Mouse (Mus musculus): ENCODE data around the gene Tmem207. TPM values are rescaled to one million over a fixed set of nuclear protein-coding genes. Genes with fewer than 3 reads are reported as not detected.

Tmem207 gene
- polyA plus RNA-seq (2012): not detected in 2 replicates

DNA sequence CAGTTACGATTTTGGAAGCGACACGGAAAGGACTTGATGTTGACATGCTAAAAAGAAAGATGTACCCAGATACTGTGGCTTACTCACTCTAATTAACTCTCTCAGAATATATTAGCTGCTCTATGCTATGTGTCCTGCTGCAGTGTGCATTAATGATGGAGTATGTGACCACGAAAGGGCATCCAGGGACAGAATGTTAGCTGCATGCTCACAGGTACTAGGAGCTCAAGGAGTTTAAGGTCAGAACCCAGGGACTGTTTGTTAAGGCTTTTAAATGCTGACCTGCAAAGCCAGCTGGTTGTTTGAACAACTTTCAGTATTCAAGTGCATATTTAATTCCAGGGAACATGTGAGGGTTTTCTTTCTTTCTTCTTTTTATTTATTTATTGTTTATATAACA lies at the start of gene Tmem207:
TSS of gene Tmem207 (minus strand) at position 101 of the 400 bp plus-strand sequence.
- TF ChIP-seq GATA1 (IDR thresholded peaks at IDR 0.05; ENCODE audit: low read length): no peak

DNA sequence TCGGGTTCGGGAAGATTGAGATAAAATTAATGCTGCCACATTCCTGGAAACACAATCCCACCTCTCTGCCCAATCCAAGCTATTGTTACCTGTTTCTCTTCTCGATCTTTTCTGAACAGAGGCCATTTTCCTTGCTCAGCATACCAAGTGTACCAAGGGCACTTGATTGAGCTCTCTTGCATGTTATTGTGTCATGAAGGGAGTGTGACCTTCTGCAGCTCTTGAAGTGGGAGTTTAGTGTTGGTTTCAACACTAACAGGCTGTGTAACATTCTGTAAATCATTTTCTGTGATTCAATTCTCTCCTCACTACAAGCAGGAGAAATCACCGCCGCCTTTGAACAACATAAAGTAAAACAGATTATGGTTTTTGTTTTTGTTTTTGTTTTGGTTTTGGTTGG lies 47.6 kb upstream of the Tmem207 start:
- TF ChIP-seq GATA1 (IDR thresholded peaks at IDR 0.05; ENCODE audit: low read length): no peak

DNA sequence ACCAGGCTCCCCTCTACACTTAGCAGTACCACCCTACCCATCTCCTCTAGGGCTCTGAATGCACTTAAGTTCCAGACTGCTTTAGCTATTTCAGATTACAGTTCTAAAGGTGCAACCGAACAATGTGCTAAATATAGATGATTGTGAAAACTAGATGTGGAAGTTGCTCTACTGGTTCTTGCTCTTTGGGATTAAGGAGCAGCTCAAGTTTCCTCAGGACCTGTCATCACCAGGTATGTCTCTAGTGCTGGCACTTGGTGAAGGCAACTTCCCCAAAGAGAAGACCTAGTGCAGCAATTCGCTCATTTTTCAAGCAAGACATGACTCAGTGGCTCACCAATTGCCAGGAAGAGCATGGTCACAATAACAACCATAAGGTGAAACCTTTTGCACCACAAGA lies 45.3 kb upstream of the Tmem207 start:
- TF ChIP-seq GATA1 (IDR thresholded peaks at IDR 0.05; ENCODE audit: low read length): no peak

DNA sequence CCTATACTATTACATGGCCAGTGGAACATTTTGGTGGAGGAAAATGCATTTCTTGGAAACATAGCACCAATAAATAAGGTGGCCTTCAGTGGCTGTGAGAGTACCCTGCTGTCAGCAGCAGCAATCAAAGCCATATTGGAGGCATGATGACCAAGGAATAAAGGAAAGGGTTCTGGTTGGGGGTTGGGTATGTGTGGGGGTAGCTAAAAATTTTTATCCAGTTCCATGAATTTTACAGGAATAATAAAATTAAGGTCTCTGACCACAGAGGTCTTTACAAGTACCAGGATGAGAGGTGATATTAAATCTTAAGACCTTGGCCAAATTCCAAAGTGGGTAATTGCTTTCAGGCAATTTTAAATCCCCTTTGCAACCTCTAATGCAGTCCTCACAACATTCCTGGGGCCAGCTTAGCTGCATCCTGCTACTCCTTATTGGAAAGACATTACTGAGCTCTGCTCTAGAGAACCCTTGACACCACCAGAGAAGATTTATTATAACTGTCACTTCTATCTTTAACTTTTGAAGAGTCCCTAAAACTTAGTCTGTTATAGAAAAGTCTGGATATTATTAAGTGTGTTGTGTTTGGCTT lies 42.9 kb upstream of the Tmem207 start:
- no peak for TF ChIP-seq GATA1 (IDR thresholded peaks at IDR 0.05; ENCODE audit: low read length)

DNA sequence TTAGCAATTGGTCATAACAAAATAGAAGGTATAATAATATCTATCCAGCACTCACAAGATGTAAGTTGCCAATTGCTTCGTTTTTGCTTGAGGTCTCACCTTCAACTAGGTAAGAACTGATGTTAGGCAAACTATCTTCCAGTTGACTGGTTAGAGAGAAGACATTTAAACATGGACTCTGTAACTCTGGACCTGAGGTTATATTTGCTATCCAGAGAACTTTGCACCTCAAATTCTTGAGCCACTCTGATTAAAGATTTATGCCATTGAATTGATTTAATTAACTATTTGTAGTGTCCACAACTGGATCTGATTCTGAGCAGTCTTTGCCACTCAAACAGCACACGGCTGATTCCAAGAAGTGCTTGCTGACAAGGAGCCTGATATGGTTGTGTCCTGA lies 36.2 kb upstream of the Tmem207 start:
- no peak for TF ChIP-seq GATA1 (IDR thresholded peaks at IDR 0.05; ENCODE audit: low read length)

DNA sequence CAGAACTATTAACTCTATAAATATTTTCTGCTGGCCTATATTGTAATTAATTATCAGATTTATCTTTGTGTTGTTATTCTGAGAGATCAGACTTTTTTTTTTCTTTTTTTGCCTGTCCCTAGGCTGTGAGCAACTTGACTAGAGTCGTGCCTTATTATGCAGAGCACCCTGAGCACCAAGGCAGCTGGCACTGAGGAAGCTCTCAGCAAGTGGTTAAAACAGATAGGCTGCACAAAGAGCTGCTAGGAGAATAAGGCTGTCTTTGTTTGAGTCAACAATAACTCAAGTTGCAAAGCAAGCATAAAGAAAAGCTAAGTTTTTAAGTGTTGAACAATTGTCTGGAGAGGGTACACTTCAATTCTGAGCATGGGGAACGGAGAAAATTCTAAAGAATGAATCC lies 35.2 kb upstream of the Tmem207 start:
- TF ChIP-seq GATA1 (IDR thresholded peaks at IDR 0.05; ENCODE audit: low read length): no peak

DNA sequence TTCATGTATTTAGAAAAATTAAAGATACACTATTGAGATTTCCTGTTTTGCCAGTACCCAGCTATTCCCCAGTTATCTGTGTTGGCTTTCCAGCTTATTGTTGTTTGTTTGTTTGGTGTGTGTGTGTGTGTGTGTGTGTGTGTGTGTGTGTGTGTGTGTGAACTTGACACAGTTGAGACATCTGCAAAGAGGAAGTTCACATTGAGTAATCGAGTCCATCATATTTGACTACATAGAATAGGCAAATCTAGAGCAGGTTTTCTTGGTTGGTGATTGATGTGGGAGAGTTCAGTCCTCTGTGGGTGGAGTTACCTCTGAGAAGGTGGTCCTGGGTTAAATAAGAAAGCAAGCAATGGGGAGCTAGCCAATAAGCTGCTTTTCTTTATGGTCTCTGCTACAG lies 32.2 kb upstream of the Tmem207 start:
- TF ChIP-seq GATA1 (IDR thresholded peaks at IDR 0.05; ENCODE audit: low read length): no peak

DNA sequence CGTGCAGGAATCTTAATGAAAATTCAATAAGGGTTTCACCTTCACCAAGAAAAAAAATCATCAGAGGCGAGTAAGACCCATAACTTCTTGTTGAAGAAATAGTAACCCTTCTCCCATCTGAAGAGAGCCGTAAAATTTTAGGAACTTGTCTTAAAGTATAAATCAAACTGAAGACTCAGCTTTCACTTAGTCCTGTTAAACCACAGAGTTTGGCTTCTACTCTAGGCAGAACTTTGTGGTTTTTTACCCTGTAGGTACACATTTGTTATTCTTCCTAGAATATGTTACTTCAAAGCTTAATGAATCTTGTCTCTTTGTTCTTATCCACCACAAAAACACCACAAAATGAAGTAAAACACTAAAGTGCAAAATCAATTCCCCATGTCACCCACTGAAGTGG lies 25.7 kb upstream of the Tmem207 start:
- TF ChIP-seq GATA1 (IDR thresholded peaks at IDR 0.05; ENCODE audit: low read length): no peak

DNA sequence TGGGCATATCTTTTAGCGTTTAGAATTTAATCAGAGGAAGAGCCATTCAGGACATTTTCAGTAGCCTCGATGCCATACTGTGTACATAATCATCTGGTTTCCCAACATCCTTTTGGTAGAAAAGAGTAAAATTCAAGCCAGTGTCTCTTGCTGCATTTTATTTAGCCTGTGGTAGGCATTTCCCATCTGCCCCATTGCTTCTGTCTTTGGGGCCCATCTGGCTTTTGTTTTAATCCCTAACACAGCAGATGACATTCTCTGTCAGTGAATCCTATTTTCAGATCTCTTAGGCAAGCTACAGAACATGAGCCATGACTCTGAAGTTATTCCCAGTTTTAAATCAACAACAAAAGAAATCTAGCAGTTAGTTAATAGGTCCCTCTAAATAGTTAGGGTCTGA lies 22.7 kb upstream of the Tmem207 start:
- no peak for TF ChIP-seq GATA1 (IDR thresholded peaks at IDR 0.05; ENCODE audit: low read length)

DNA sequence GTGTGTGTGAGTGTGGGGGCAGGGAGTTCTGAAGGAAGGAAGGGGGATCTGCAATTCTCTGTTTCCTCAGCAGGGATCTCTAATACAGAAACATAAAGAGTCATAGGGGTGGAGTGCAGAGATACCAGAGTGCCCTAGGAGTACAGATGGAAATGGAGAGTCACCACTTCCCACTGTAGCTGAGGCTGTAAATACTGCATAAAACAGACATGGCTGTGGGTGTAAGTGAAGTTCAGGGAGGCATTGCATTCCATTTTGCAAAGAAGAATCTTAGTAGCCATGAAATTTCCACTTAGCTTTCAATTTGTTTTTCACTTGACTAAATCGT lies 20.3 kb upstream of the Tmem207 start:
- TF ChIP-seq GATA1 (IDR thresholded peaks at IDR 0.05; ENCODE audit: low read length): no peak

DNA sequence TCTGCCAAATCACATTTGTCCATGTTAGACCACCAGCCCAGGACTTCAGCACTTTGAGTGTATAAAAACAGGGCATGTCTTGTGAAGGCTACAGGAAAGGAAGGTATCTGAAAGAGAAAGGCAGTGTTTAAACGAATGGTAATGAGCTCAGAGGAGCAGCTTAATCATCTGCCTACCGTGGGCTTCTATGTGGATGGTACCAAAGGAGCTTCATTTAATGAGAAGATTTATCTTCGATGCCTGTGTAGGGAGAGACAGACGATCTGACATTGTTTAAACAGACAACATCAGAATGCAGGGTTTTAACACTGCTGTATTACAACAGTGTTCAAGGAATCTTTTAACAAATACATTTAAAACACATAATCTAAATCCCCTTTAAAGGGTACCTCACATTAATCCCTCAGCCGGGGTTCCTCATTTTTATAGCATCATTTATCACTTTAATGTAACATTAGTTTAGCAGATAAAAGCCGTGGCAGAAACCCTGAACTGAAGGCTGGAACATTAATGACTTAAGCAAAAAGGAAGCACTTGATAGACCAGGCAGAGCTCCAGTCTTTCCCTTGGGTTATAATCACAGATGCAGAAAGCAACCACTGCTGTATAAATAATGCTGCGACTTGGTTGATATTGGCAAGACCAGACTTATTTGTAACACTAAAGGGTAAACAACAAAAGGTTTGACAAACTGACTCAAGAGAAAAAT lies 19.8 kb upstream of the Tmem207 start:
- no peak for TF ChIP-seq GATA1 (IDR thresholded peaks at IDR 0.05; ENCODE audit: low read length)

DNA sequence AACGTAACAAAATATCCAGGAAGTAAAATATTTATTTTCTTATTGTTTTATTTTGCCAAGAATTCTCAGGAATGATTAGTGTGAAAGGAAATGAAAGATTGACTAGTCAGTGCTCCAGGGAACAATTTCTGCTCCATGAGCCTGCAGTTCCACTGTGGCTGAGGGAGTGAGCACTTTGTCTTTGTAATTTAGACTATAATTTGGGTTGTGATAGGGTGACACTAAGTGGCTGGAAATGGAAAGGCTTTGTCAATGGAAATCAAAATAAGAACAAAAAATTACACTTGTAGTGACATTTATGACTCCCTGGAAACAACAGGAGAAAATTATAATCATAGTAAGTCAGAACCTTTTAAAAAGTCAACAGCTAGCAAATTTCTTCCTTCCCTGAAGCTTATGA lies 5.7 kb upstream of the Tmem207 start:
- TF ChIP-seq GATA1 (IDR thresholded peaks at IDR 0.05; ENCODE audit: low read length): no peak

DNA sequence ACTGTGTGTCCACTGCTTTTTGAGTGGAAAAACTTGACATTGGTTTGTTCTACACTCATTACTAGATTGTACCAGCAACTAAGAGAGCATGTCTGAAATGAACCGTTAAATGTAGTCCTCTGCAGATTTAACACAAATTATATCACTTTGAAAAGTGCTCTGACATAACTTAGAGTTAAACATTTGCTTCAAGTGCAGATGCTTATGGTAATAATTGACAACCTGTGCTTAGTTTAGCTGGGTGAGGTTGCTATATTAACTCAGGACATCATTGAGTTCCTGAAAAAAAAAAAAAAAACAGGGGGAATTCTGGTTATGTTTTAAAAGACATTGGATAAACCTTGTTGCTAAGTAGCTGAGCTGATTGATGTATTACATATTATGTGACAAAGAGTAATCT lies 3.9 kb upstream of the Tmem207 start:
- no peak for TF ChIP-seq GATA1 (IDR thresholded peaks at IDR 0.05; ENCODE audit: low read length)

DNA sequence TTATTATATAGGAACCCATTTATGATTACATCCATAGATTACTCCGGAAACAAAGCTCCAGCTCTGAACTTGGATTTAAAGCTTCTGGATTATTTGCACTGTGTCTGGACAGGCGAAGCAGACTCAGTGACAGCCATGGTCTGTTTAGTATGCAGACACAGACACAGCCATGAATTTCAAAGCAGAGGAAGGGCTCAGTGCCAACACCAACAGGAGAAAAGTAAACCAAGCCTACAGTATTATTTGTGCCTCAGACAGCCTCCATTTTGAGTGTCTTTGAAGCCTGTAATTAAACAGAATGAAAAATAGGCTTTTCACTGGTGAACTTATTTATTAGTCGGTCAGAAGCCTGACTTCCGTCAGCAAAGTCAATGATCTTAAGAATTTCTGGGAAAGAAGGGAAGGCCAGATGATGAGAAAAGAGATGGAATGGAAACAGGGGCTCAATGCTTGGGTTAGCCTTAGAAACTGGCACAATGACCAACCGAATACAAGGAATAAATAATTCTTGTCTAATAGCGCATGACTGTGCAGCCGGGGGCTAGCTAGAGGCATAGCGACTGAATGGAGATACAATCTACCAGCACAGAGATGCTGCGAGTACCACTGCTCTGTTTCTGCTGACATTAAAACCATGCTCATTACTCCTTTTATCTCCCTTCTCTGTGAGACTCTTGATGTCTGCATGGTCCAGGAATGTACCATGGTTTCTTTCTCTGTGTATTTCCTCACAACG lies 1.5 kb upstream of the Tmem207 start:
- no peak for TF ChIP-seq GATA1 (IDR thresholded peaks at IDR 0.05; ENCODE audit: low read length)

DNA sequence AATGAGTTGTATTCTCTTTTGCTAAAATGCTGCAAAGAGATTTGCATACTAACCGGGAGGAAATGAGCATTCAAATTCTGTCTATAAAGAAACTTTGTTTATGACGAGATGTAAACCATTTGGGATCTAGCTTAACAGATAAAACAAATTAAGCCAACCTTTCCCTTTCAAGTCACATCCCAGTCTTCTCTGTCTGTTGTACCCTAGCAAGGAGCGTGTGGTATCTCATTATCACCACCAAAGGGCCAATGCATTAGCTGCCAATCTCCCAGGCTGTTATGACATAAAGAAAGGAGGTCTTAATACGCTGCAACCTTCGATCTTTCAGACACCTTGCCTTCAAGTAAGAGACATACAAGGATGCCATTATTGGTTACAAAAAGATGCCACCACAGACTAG lies 737 bp downstream of the Tmem207 start:
- no peak for TF ChIP-seq GATA1 (IDR thresholded peaks at IDR 0.05; ENCODE audit: low read length)

DNA sequence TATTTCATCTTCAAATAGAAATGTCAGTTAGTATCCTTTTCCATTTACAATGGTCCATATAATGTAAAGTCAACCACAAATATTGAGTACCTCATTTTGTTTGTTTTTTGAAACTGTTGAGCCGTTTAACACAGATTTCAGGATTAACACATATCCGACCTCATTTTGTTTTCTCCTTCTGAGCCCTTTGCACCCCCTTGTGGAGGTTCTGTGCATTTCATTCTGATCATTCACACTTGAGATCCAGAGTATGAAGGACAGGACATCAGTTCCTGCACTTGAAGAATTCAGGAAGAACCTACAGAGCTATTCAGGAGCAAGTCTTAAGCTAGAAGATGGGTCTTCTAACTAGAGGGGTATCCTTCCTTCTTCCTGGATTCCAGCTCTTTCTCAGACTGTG lies 7.0 kb downstream of the Tmem207 start:
- no peak for TF ChIP-seq GATA1 (IDR thresholded peaks at IDR 0.05; ENCODE audit: low read length)

DNA sequence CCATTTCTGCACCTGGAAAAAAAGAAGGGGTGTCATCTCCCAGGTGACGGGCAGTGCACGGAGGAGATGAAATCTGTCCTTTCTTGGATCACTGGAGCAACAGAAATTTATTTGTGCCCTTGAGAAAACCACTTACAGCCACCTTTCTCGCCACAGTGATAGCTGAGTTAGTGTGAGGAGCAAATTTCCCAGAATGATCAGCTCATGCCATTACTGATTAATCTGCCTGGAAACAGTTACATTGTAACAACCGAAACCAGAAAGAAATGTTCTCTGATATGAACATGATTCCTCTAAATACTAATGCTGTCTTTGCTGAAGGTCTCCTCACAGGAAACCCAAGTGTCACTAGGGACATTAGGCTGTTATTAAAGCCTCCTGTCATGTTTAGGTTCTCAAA lies 21.6 kb downstream of the Tmem207 start:
- no peak for TF ChIP-seq GATA1 (IDR thresholded peaks at IDR 0.05; ENCODE audit: low read length)

Data from G1E-ER4 (cell line).